Mouse (Mus musculus): Measurements from ENCODE around the gene Krtap1-3. TPM values are rescaled to one million over a fixed set of nuclear protein-coding genes. Genes with fewer than 3 reads are reported as not detected.

Gene Krtap1-3
- polyA plus RNA-seq, 1 experiment from 2014 or later = not detected

DNA sequence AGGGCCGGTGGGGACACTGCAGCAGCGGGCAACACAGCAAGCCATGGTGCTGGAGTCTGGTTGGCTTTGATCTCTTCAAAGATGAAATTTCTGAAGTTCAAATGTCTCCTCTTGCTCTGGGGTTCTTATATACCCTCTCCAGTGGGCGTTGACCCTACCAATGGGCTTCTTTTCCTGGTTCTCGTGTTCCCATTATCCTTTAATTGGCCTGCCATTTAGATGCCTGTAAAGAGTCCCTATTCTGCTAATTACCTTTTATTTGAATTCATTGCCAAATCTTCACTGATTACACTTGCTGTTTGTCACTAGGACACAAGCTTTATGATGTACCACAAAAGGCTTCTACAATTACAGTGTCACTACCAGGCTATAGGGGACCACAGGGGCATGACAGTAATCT is 40.4 kb downstream of the Krtap1-3 start, which contains the start of gene Krtap3-3:
Gene Krtap3-3, minus strand, starts transcription at position 101 of the 400 bp plus-strand sequence.
- ATAC-seq = no peak

DNA sequence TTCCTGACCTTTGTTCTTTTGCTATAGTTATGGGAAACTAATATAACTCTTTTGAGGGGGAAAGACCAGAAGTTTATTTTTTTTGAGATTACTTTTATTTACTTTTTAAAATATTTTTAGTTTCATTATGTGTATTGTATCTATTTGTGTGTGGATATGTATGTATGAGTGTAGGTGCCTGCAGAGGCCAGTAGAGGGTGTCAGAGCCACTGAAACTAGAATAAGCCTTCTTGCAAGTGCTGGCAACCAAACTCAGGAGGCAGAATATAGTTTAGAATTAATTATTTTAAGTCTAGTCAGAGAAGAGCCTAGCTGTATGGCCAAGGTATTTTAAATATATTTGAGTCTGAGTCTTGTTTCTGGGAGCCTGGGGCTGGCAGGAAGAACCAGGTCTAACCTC is 43.2 kb downstream of the Krtap1-3 start:
- no peak overlapping the region for H3K4me3 ChIP-seq (replicated peaks)
- no peaks in the 10 kb centered on the region for H3K36me3 ChIP-seq
- ATAC-seq = no peak
- no peak overlapping the region for H3K27ac ChIP-seq
- no peak overlapping the region for H3K9ac ChIP-seq
- no peaks in the 10 kb centered on the region for H3K4me1 ChIP-seq (replicated peaks)
- no peaks in the 10 kb centered on the region for H3K9me3 ChIP-seq
- no peak overlapping the region for H3K4me2 ChIP-seq (replicated peaks)
- H3K27me3 ChIP-seq (replicated peaks) = no peaks in the 10 kb centered on the region

More for the DNA sequence above, 40.4 kb downstream of the Krtap1-3 start, which contains the start of gene Krtap3-3:
- Histone ChIP-seq H3K9me3 (no peaks in the 10 kb centered on the region), H3K4me2 (replicated peaks) (no peak within 1 kb of the TSS), H3K4me3 (replicated peaks) (no peak within 1 kb of the TSS), H3K4me1 (replicated peaks) (no peaks in the 10 kb centered on the region), H3K36me3 (no peaks in the 10 kb centered on the region), H3K27me3 (replicated peaks) (no peaks in the 10 kb centered on the region), H3K9ac (no peak within 1 kb of the TSS), H3K27ac (no peak within 1 kb of the TSS)
- WGBS = 74% methylated on average over 4 of the region's 4 CpGs

Other genes with a start within 250 kb of the Krtap1-3 start
- gene Krt27, start 240.2 kb downstream of the Krtap1-3 start, polyA plus RNA-seq (2015; fragmentation: Nextera tagmentation; extraction: Ambion mirVana) = not detected in 2 replicates
- 0.09 TPM in 1 of 2 replicates, not detected in the other for gene Krt28, start 216.4 kb downstream of the Krtap1-3 start, polyA plus RNA-seq (2015; fragmentation: Nextera tagmentation; extraction: Ambion mirVana)
- gene Krt10, start 202.0 kb downstream of the Krtap1-3 start, polyA plus RNA-seq (2015; fragmentation: Nextera tagmentation; extraction: Ambion mirVana) = 18.3 and 21.2 TPM in 2 replicates
- gene Krt12, start 169.1 kb downstream of the Krtap1-3 start, polyA plus RNA-seq (2015; fragmentation: Nextera tagmentation; extraction: Ambion mirVana) = not detected in 2 replicates
- gene Krt20, start 153.2 kb downstream of the Krtap1-3 start, polyA plus RNA-seq (2015; fragmentation: Nextera tagmentation; extraction: Ambion mirVana) = 64.3 and 72.9 TPM in 2 replicates
- 12.2 and 13.1 TPM in 2 replicates for gene Krt23, start 98.2 kb downstream of the Krtap1-3 start, polyA plus RNA-seq (2015; fragmentation: Nextera tagmentation; extraction: Ambion mirVana)
- gene Krt39, start 70.0 kb downstream of the Krtap1-3 start, polyA plus RNA-seq (2015; fragmentation: Nextera tagmentation; extraction: Ambion mirVana) = not detected in 2 replicates
- not detected in 2 replicates for gene Krt40, start 48.2 kb downstream of the Krtap1-3 start, polyA plus RNA-seq (2015; fragmentation: Nextera tagmentation; extraction: Ambion mirVana)
- not detected in 2 replicates for gene Krtap3-3, start 40.5 kb downstream of the Krtap1-3 start, polyA plus RNA-seq (2015; fragmentation: Nextera tagmentation; extraction: Ambion mirVana)
- not detected in 2 replicates for gene Krtap3-2, start 34.5 kb downstream of the Krtap1-3 start, polyA plus RNA-seq (2015; fragmentation: Nextera tagmentation; extraction: Ambion mirVana)
- gene Gm11939, start 31.9 kb downstream of the Krtap1-3 start, polyA plus RNA-seq (2015; fragmentation: Nextera tagmentation; extraction: Ambion mirVana) = not detected in 2 replicates
- 0.30 TPM in 1 of 2 replicates, not detected in the other for gene Krtap3-1, start 24.7 kb downstream of the Krtap1-3 start, polyA plus RNA-seq (2015; fragmentation: Nextera tagmentation; extraction: Ambion mirVana)
- gene Krtap1-5, start 10.3 kb downstream of the Krtap1-3 start, polyA plus RNA-seq (2015; fragmentation: Nextera tagmentation; extraction: Ambion mirVana) = not detected in 2 replicates
- not detected in 2 replicates for gene Krtap1-4, start 7.7 kb downstream of the Krtap1-3 start, polyA plus RNA-seq (2015; fragmentation: Nextera tagmentation; extraction: Ambion mirVana)
- gene Krtap9-3, start 6.8 kb upstream of the Krtap1-3 start, polyA plus RNA-seq (2015; fragmentation: Nextera tagmentation; extraction: Ambion mirVana) = not detected in 2 replicates
- not detected in 2 replicates for gene Gm11938, start 12.0 kb upstream of the Krtap1-3 start, polyA plus RNA-seq (2015; fragmentation: Nextera tagmentation; extraction: Ambion mirVana)
- not detected in 2 replicates for gene Gm11937, start 18.9 kb upstream of the Krtap1-3 start, polyA plus RNA-seq (2015; fragmentation: Nextera tagmentation; extraction: Ambion mirVana)
- gene Krtap2-4, start 23.5 kb upstream of the Krtap1-3 start, polyA plus RNA-seq (2015; fragmentation: Nextera tagmentation; extraction: Ambion mirVana) = not detected in 2 replicates
- not detected in 2 replicates for gene Gm11562, start 29.1 kb upstream of the Krtap1-3 start, polyA plus RNA-seq (2015; fragmentation: Nextera tagmentation; extraction: Ambion mirVana)
- not detected in 2 replicates for gene Krtap4-1, start 36.9 kb upstream of the Krtap1-3 start, polyA plus RNA-seq (2015; fragmentation: Nextera tagmentation; extraction: Ambion mirVana)
- not detected in 2 replicates for gene Krtap4-2, start 43.7 kb upstream of the Krtap1-3 start, polyA plus RNA-seq (2015; fragmentation: Nextera tagmentation; extraction: Ambion mirVana)
- gene Krtap4-7, start 52.8 kb upstream of the Krtap1-3 start, polyA plus RNA-seq (2015; fragmentation: Nextera tagmentation; extraction: Ambion mirVana) = not detected in 2 replicates
- gene Gm11555, start 58.9 kb upstream of the Krtap1-3 start, polyA plus RNA-seq (2015; fragmentation: Nextera tagmentation; extraction: Ambion mirVana) = not detected in 2 replicates
- not detected in 2 replicates for gene Gm11563, start 67.6 kb upstream of the Krtap1-3 start, polyA plus RNA-seq (2015; fragmentation: Nextera tagmentation; extraction: Ambion mirVana)
- gene Krtap4-6, start 74.6 kb upstream of the Krtap1-3 start, polyA plus RNA-seq (2015; fragmentation: Nextera tagmentation; extraction: Ambion mirVana) = not detected in 2 replicates
- gene Gm14190, start 99.4 kb upstream of the Krtap1-3 start, polyA plus RNA-seq (2015; fragmentation: Nextera tagmentation; extraction: Ambion mirVana) = not detected in 2 replicates
- gene Gm14180, start 143.0 kb upstream of the Krtap1-3 start, polyA plus RNA-seq (2015; fragmentation: Nextera tagmentation; extraction: Ambion mirVana) = not detected in 2 replicates
- not detected in 2 replicates for gene Gm11595, start 181.6 kb upstream of the Krtap1-3 start, polyA plus RNA-seq (2015; fragmentation: Nextera tagmentation; extraction: Ambion mirVana)
- gene Krtap4-8, start 189.4 kb upstream of the Krtap1-3 start, polyA plus RNA-seq (2015; fragmentation: Nextera tagmentation; extraction: Ambion mirVana) = not detected in 2 replicates
- not detected in 2 replicates for gene Krtap4-9, start 193.9 kb upstream of the Krtap1-3 start, polyA plus RNA-seq (2015; fragmentation: Nextera tagmentation; extraction: Ambion mirVana)
- not detected in 2 replicates for gene Gm11596, start 202.1 kb upstream of the Krtap1-3 start, polyA plus RNA-seq (2015; fragmentation: Nextera tagmentation; extraction: Ambion mirVana)
- gene Gm11569, start 207.6 kb upstream of the Krtap1-3 start, polyA plus RNA-seq (2015; fragmentation: Nextera tagmentation; extraction: Ambion mirVana) = not detected in 2 replicates
- not detected in 2 replicates for gene Gm11554, start 213.1 kb upstream of the Krtap1-3 start, polyA plus RNA-seq (2015; fragmentation: Nextera tagmentation; extraction: Ambion mirVana)
- not detected in 2 replicates for gene Krtap4-13, start 218.6 kb upstream of the Krtap1-3 start, polyA plus RNA-seq (2015; fragmentation: Nextera tagmentation; extraction: Ambion mirVana)
- not detected in 2 replicates for gene Gm11564, start 224.3 kb upstream of the Krtap1-3 start, polyA plus RNA-seq (2015; fragmentation: Nextera tagmentation; extraction: Ambion mirVana)
- not detected in 2 replicates for gene 2300003K06Rik, start 246.7 kb upstream of the Krtap1-3 start, polyA plus RNA-seq (2015; fragmentation: Nextera tagmentation; extraction: Ambion mirVana)

Measured in intestine, embryonic 15.5 days (tissue).